Mouse (Mus musculus) liver, postnatal 0 days (tissue): ENCODE measurements at regions not wholly inside any gene's neighbourhood (a gene's known extent, or its start where the extent isn't known, plus 50 kb on each side); places are given as distances from the start of the nearest gene placed in this dataset.

Experiments used
- ATAC-seq: fragments of 200-750 bp; cut with Nextera tagmentation; 2 replicates; pipeline ENCODE4 v1.8.0; 2017; ENCODE audit warnings: mild to moderate bottlenecking, moderate library complexity
- DNase-seq: peaks from one replicate; pipeline ENCODE4 v3.0.0-alpha.2; 2016
- H3K27ac ChIP-seq: fragments of 300-500 bp; sonication (generic); 2 replicates; pipeline ENCODE4 v1.5.1; 2014; ENCODE audit warnings: antibody characterized with exemption, moderate library complexity, mild to moderate bottlenecking, low read depth
- H3K27me3 ChIP-seq: fragments of 300-500 bp; sonication (generic); 2 replicates; pipeline ENCODE4 v1.6.1; 2014; ENCODE audit warnings: low read length, control low read depth, mixed read lengths; ENCODE audit not compliant: insufficient read depth
- H3K36me3 ChIP-seq: fragments of 300-500 bp; sonication (generic); replicated peaks from 2 replicates; pipeline ENCODE4 v1.6.1; 2014; ENCODE audit warnings: mild to moderate bottlenecking, control low read depth, low read length, moderate library complexity, mixed read lengths; ENCODE audit not compliant: insufficient read depth
- H3K4me1 ChIP-seq: fragments of 300-500 bp; sonication (generic); 2 replicates; pipeline ENCODE4 v1.6.1; 2014; ENCODE audit warnings: antibody characterized with exemption, mild to moderate bottlenecking, control low read depth; ENCODE audit not compliant: insufficient read depth
- H3K4me2 ChIP-seq: fragments of 300-500 bp; sonication (generic); 2 replicates; pipeline ENCODE4 v1.6.1; 2014; ENCODE audit warnings: low read depth, mild to moderate bottlenecking, low read length, moderate library complexity, mixed read lengths
- H3K4me3 ChIP-seq: fragments of 300-500 bp; sonication (generic); 2 replicates; pipeline ENCODE4 v1.5.1; 2014; ENCODE audit warnings: low read depth, low read length
- H3K9ac ChIP-seq: fragments of 300-500 bp; sonication (generic); replicated peaks from 2 replicates; pipeline ENCODE4 v1.6.1; 2014; ENCODE audit warnings: mild to moderate bottlenecking, moderate library complexity
- H3K9me3 ChIP-seq: fragments of 300-500 bp; sonication (generic); 2 replicates; pipeline ENCODE4 v1.6.1; 2016; ENCODE audit warnings: mild to moderate bottlenecking, control low read depth, low read length, mixed read lengths
- CTCF ChIP-seq: sonication (generic); IDR thresholded peaks from 2 replicates; pipeline ENCODE4 v1.5.1; 2016; ENCODE audit warnings: antibody characterized with exemption, low read depth
- EP300 ChIP-seq: IDR thresholded peaks from 2 replicates; pipeline ENCODE4 v1.6.1; 2016; ENCODE audit warnings: antibody characterized with exemption, low read depth, mild to moderate bottlenecking
- WGBS: fragments of 180-500 bp; shearing (Covaris S2); extraction: QIAGEN DNeasy Blood & Tissue Kit; methylation state at CpG from one replicate; pipeline ENCODE4 v1.1.7; 2014; ENCODE audit not compliant: insufficient replicate concordance; 5-methylcytosine and 5-hydroxymethylcytosine counted together

- no peak overlapping the region for H3K4me3 ChIP-seq
- WGBS = 57% methylated on average over 8 of the region's 8 CpGs
- H3K9ac ChIP-seq = no peak overlapping the region
- no peaks in the 10 kb centered on the region for H3K9me3 ChIP-seq
- TF ChIP-seq EP300 (no peak), CTCF (no peak)
- H3K4me1 ChIP-seq = no peaks in the 10 kb centered on the region
- H3K27me3 ChIP-seq = no peaks in the 10 kb centered on the region
- DNase-seq (no peak), ATAC-seq (no peak)
- H3K36me3 ChIP-seq = no peaks in the 10 kb centered on the region
- H3K4me2 ChIP-seq = no peak overlapping the region
- H3K27ac ChIP-seq = no peak overlapping the region
These were observed 182.1 kb downstream of the Ptpru start for GRCm38 (mm10) chr4:131656034-131656433.

- no peak overlapping the region for H3K9ac ChIP-seq
- no peaks in the 10 kb centered on the region for H3K27me3 ChIP-seq
- no peak for ATAC-seq
- no peaks in the 10 kb centered on the region for H3K36me3 ChIP-seq
- no peaks in the 10 kb centered on the region for H3K4me1 ChIP-seq
- no peaks in the 10 kb centered on the region for H3K9me3 ChIP-seq
- 21% methylated on average over 10 of the region's 10 CpGs for WGBS
- no peak overlapping the region for H3K4me3 ChIP-seq
- TF ChIP-seq CTCF = no peak
- TF ChIP-seq EP300 = no peak
- no peak for DNase-seq
- no peak overlapping the region for H3K4me2 ChIP-seq
- no peak overlapping the region for H3K27ac ChIP-seq
These were observed 180.2 kb downstream of the Ptpru start for GRCm38 (mm10) chr4:131657922-131658321.

- Histone ChIP-seq H3K4me1 (no peaks in the 10 kb centered on the region), H3K4me3 (no peak overlapping the region), H3K27ac (no peak overlapping the region), H3K4me2 (no peak overlapping the region), H3K27me3 (no peaks in the 10 kb centered on the region), H3K36me3 (no peaks in the 10 kb centered on the region), H3K9me3 (no peaks in the 10 kb centered on the region), H3K9ac (no peak overlapping the region)
- DNase-seq (no peak), ATAC-seq (no peak)
- 75% methylated on average over 2 of the region's 2 CpGs for WGBS
- TF ChIP-seq EP300 (no peak), CTCF (no peak)
These were observed 177.2 kb downstream of the Ptpru start for GRCm38 (mm10) chr4:131660931-131661330.

- no peak overlapping the region for H3K4me3 ChIP-seq
- no peak for TF ChIP-seq EP300
- no peak for TF ChIP-seq CTCF
- no peaks in the 10 kb centered on the region for H3K4me1 ChIP-seq
- 49% methylated on average over 10 of the region's 11 CpGs for WGBS
- DNase-seq (no peak), ATAC-seq (no peak)
- H3K4me2 ChIP-seq = no peak overlapping the region
- no peak overlapping the region for H3K27ac ChIP-seq
- H3K36me3 ChIP-seq = no peaks in the 10 kb centered on the region
- no peaks in the 10 kb centered on the region for H3K9me3 ChIP-seq
- no peaks in the 10 kb centered on the region for H3K27me3 ChIP-seq
- H3K9ac ChIP-seq = no peak overlapping the region
These were observed 166.1 kb downstream of the Ptpru start for GRCm38 (mm10) chr4:131671784-131672515.

GRCm38 (mm10) chr4:131677966-131678365 is 160.1 kb downstream of the Ptpru start:
- no peak overlapping the region for H3K4me2 ChIP-seq
- TF ChIP-seq EP300 (no peak), CTCF (no peak)
- no peak overlapping the region for H3K27ac ChIP-seq
- H3K4me1 ChIP-seq = no peaks in the 10 kb centered on the region
- H3K36me3 ChIP-seq = no peaks in the 10 kb centered on the region
- no peak overlapping the region for H3K4me3 ChIP-seq
- 75% methylated on average over 7 of the region's 7 CpGs for WGBS
- no peak for DNase-seq
- ATAC-seq = no peak
- no peaks in the 10 kb centered on the region for H3K9me3 ChIP-seq
- H3K9ac ChIP-seq = no peak overlapping the region
- H3K27me3 ChIP-seq = no peaks in the 10 kb centered on the region

- H3K27ac ChIP-seq = no peak overlapping the region
- DNase-seq (no peak), ATAC-seq (no peak)
- no peaks in the 10 kb centered on the region for H3K9me3 ChIP-seq
- no peaks in the 10 kb centered on the region for H3K36me3 ChIP-seq
- no peak overlapping the region for H3K9ac ChIP-seq
- no peak overlapping the region for H3K4me3 ChIP-seq
- no peaks in the 10 kb centered on the region for H3K27me3 ChIP-seq
- 64% methylated on average over 7 of the region's 7 CpGs for WGBS
- H3K4me2 ChIP-seq = no peak overlapping the region
- H3K4me1 ChIP-seq = no peaks in the 10 kb centered on the region
- TF ChIP-seq EP300 (no peak), CTCF (no peak)
These were observed 154.9 kb downstream of the Ptpru start for GRCm38 (mm10) chr4:131683176-131683575.

- Histone ChIP-seq H3K4me3 (no peak overlapping the region), H3K27me3 (no peaks in the 10 kb centered on the region), H3K4me1 (no peaks in the 10 kb centered on the region), H3K9me3 (no peaks in the 10 kb centered on the region), H3K9ac (no peak overlapping the region), H3K36me3 (no peaks in the 10 kb centered on the region), H3K27ac (no peak overlapping the region), H3K4me2 (no peak overlapping the region)
- 82% methylated on average over 4 of the region's 4 CpGs for WGBS
- TF ChIP-seq EP300 (no peak), CTCF (no peak)
- no peak for DNase-seq
- no peak for ATAC-seq
These were observed 152.5 kb downstream of the Ptpru start for GRCm38 (mm10) chr4:131685544-131685943.
